Mouse (Mus musculus): Measurements from ENCODE around the gene Gabbr2. TPM values are rescaled to one million over a fixed set of nuclear protein-coding genes. Genes with fewer than 3 reads are reported as not detected.

The Gabbr2 gene
- polyA plus RNA-seq (2014; fragmentation: Nextera tagmentation; extraction: Ambion mirVana): 0.54 and 0.71 TPM in 2 replicates

- Histone ChIP-seq H3K27me3 (ENCODE audit: control insufficient read depth, insufficient read depth, low read length) (peaks cover 56% of the 10 kb centered on the region), H3K4me3 (ENCODE audit: low read depth, low read length) (peak within 1 kb of the TSS; percentile 59), H3K9me3 (ENCODE audit: control insufficient read depth, low read length) (no peaks in the 10 kb centered on the region), H3K9ac (ENCODE audit: low read depth, low read length) (peak within 1 kb of the TSS; percentile 56), H3K4me2 (replicated peaks; ENCODE audit: low read depth, low read length) (peak within 1 kb of the TSS; percentile 97), H3K27ac (ENCODE audit: low read depth, low read length) (peak within 1 kb of the TSS; percentile 65), H3K36me3 (ENCODE audit: control insufficient read depth, insufficient read depth, low read length) (no peaks in the 10 kb centered on the region), H3K4me1 (replicated peaks; ENCODE audit: control insufficient read depth, insufficient read depth, low read length) (peaks cover 7% of the 10 kb centered on the region; the same call in 1 of the 2 replicates)
- ATAC-seq (ENCODE audit: low FRiP score) (peak; percentile 75), DNase-seq (ENCODE audit: low spot score) (peak; percentile 68)
- 1% methylated on average over 55 of the region's 134 CpGs for WGBS
Observed at GRCm38 (mm10) chr4:46991016-46991958, at the start of gene Gabbr2. TSS of gene Gabbr2 (minus strand) at chr4:46991873.

GRCm38 (mm10) chr4:47039586-47039985 is 47.9 kb upstream of the Gabbr2 start:
- H3K27ac ChIP-seq (ENCODE audit: low read depth, low read length): no peak overlapping the region
- no peaks in the 10 kb centered on the region; the same call in 1 of the 2 replicates for H3K4me1 ChIP-seq (replicated peaks; ENCODE audit: control insufficient read depth, insufficient read depth, low read length)
- H3K4me3 ChIP-seq (ENCODE audit: low read depth, low read length): no peak overlapping the region
- no peak for ATAC-seq (ENCODE audit: low FRiP score)
- 93% methylated on average over 10 of the region's 10 CpGs for WGBS
- DNase-seq (ENCODE audit: low spot score): no peak
- H3K27me3 ChIP-seq (ENCODE audit: control insufficient read depth, insufficient read depth, low read length): no peaks in the 10 kb centered on the region
- H3K9ac ChIP-seq (ENCODE audit: low read depth, low read length): no peak overlapping the region
- no peaks in the 10 kb centered on the region for H3K36me3 ChIP-seq (ENCODE audit: control insufficient read depth, insufficient read depth, low read length)
- H3K4me2 ChIP-seq (replicated peaks; ENCODE audit: low read depth, low read length): no peak overlapping the region
- no peaks in the 10 kb centered on the region for H3K9me3 ChIP-seq (ENCODE audit: control insufficient read depth, low read length)

GRCm38 (mm10) chr4:47037321-47037657 is 45.6 kb upstream of the Gabbr2 start:
- Histone ChIP-seq H3K4me1 (replicated peaks; ENCODE audit: control insufficient read depth, insufficient read depth, low read length) (no peaks in the 10 kb centered on the region; the same call in 1 of the 2 replicates), H3K9me3 (ENCODE audit: control insufficient read depth, low read length) (no peaks in the 10 kb centered on the region), H3K4me2 (replicated peaks; ENCODE audit: low read depth, low read length) (no peak overlapping the region), H3K36me3 (ENCODE audit: control insufficient read depth, insufficient read depth, low read length) (no peaks in the 10 kb centered on the region), H3K27me3 (ENCODE audit: control insufficient read depth, insufficient read depth, low read length) (no peaks in the 10 kb centered on the region), H3K9ac (ENCODE audit: low read depth, low read length) (no peak overlapping the region), H3K4me3 (ENCODE audit: low read depth, low read length) (no peak overlapping the region), H3K27ac (ENCODE audit: low read depth, low read length) (no peak overlapping the region)
- ATAC-seq (ENCODE audit: low FRiP score) (peak; percentile 36; the same call in 1 of the 2 replicates), DNase-seq (ENCODE audit: low spot score) (peak; percentile 88)
- 14% methylated on average over 5 of the region's 5 CpGs for WGBS

GRCm38 (mm10) chr4:47036486-47037320 is 45.0 kb upstream of the Gabbr2 start:
- no peak overlapping the region for H3K27ac ChIP-seq (ENCODE audit: low read depth, low read length)
- 61% methylated on average over 13 of the region's 13 CpGs for WGBS
- H3K27me3 ChIP-seq (ENCODE audit: control insufficient read depth, insufficient read depth, low read length): no peaks in the 10 kb centered on the region
- H3K4me3 ChIP-seq (ENCODE audit: low read depth, low read length): no peak overlapping the region
- DNase-seq (ENCODE audit: low spot score): no peak
- H3K36me3 ChIP-seq (ENCODE audit: control insufficient read depth, insufficient read depth, low read length): no peaks in the 10 kb centered on the region
- 0 out of 2 replicates have a peak, but pooled peaks have one; percentile 7 for ATAC-seq (ENCODE audit: low FRiP score)
- no peaks in the 10 kb centered on the region; the same call in 1 of the 2 replicates for H3K4me1 ChIP-seq (replicated peaks; ENCODE audit: control insufficient read depth, insufficient read depth, low read length)
- no peak overlapping the region for H3K9ac ChIP-seq (ENCODE audit: low read depth, low read length)
- no peaks in the 10 kb centered on the region for H3K9me3 ChIP-seq (ENCODE audit: control insufficient read depth, low read length)
- H3K4me2 ChIP-seq (replicated peaks; ENCODE audit: low read depth, low read length): no peak overlapping the region

- no peaks in the 10 kb centered on the region; the same call in 1 of the 2 replicates for H3K4me1 ChIP-seq (replicated peaks; ENCODE audit: control insufficient read depth, insufficient read depth, low read length)
- DNase-seq (ENCODE audit: low spot score) (peak; percentile 20), ATAC-seq (ENCODE audit: low FRiP score) (0 out of 2 replicates have a peak, but pooled peaks have one; percentile 20)
- no peaks in the 10 kb centered on the region for H3K36me3 ChIP-seq (ENCODE audit: control insufficient read depth, insufficient read depth, low read length)
- H3K4me3 ChIP-seq (ENCODE audit: low read depth, low read length): no peak overlapping the region
- no peaks in the 10 kb centered on the region for H3K27me3 ChIP-seq (ENCODE audit: control insufficient read depth, insufficient read depth, low read length)
- 71% methylated on average over 14 of the region's 14 CpGs for WGBS
- H3K27ac ChIP-seq (ENCODE audit: low read depth, low read length): no peak overlapping the region
- no peak overlapping the region for H3K4me2 ChIP-seq (replicated peaks; ENCODE audit: low read depth, low read length)
- no peaks in the 10 kb centered on the region for H3K9me3 ChIP-seq (ENCODE audit: control insufficient read depth, low read length)
- H3K9ac ChIP-seq (ENCODE audit: low read depth, low read length): no peak overlapping the region
Observed at GRCm38 (mm10) chr4:47035536-47035935, 43.9 kb upstream of the Gabbr2 start.

GRCm38 (mm10) chr4:47032171-47032570 is 40.5 kb upstream of the Gabbr2 start:
- 87% methylated on average over 8 of the region's 8 CpGs for WGBS
- H3K27ac ChIP-seq (ENCODE audit: low read depth, low read length): no peak overlapping the region
- no peak for ATAC-seq (ENCODE audit: low FRiP score)

GRCm38 (mm10) chr4:47028791-47029190 is 37.1 kb upstream of the Gabbr2 start:
- no peak for ATAC-seq (ENCODE audit: low FRiP score)
- WGBS: 81% methylated on average over 5 of the region's 5 CpGs

More at GRCm38 (mm10) chr4:47032171-47032570, 40.5 kb upstream of the Gabbr2 start:
- Histone ChIP-seq H3K4me1 (replicated peaks; ENCODE audit: control insufficient read depth, insufficient read depth, low read length) (no peaks in the 10 kb centered on the region; the same call in 1 of the 2 replicates), H3K9ac (ENCODE audit: low read depth, low read length) (no peak overlapping the region), H3K4me3 (ENCODE audit: low read depth, low read length) (no peak overlapping the region), H3K9me3 (ENCODE audit: control insufficient read depth, low read length) (no peaks in the 10 kb centered on the region), H3K27me3 (ENCODE audit: control insufficient read depth, insufficient read depth, low read length) (no peaks in the 10 kb centered on the region), H3K4me2 (replicated peaks; ENCODE audit: low read depth, low read length) (no peak overlapping the region), H3K36me3 (ENCODE audit: control insufficient read depth, insufficient read depth, low read length) (no peaks in the 10 kb centered on the region)
- no peak for DNase-seq (ENCODE audit: low spot score)

GRCm38 (mm10) chr4:47023949-47024348 is 32.3 kb upstream of the Gabbr2 start:
- Histone ChIP-seq H3K4me3 (ENCODE audit: low read depth, low read length) (no peak overlapping the region), H3K9ac (ENCODE audit: low read depth, low read length) (no peak overlapping the region), H3K27me3 (ENCODE audit: control insufficient read depth, insufficient read depth, low read length) (no peaks in the 10 kb centered on the region), H3K4me1 (replicated peaks; ENCODE audit: control insufficient read depth, insufficient read depth, low read length) (no peaks in the 10 kb centered on the region), H3K27ac (ENCODE audit: low read depth, low read length) (no peak overlapping the region), H3K4me2 (replicated peaks; ENCODE audit: low read depth, low read length) (no peak overlapping the region), H3K9me3 (ENCODE audit: control insufficient read depth, low read length) (no peaks in the 10 kb centered on the region), H3K36me3 (ENCODE audit: control insufficient read depth, insufficient read depth, low read length) (no peaks in the 10 kb centered on the region)
- 76% methylated on average over 6 of the region's 6 CpGs for WGBS
- ATAC-seq (ENCODE audit: low FRiP score): no peak
- DNase-seq (ENCODE audit: low spot score): no peak

More at GRCm38 (mm10) chr4:47028791-47029190, 37.1 kb upstream of the Gabbr2 start:
- no peak for DNase-seq (ENCODE audit: low spot score)
- H3K4me2 ChIP-seq (replicated peaks; ENCODE audit: low read depth, low read length): no peak overlapping the region
- no peaks in the 10 kb centered on the region for H3K36me3 ChIP-seq (ENCODE audit: control insufficient read depth, insufficient read depth, low read length)
- H3K27ac ChIP-seq (ENCODE audit: low read depth, low read length): no peak overlapping the region
- no peaks in the 10 kb centered on the region for H3K9me3 ChIP-seq (ENCODE audit: control insufficient read depth, low read length)
- H3K4me1 ChIP-seq (replicated peaks; ENCODE audit: control insufficient read depth, insufficient read depth, low read length): no peaks in the 10 kb centered on the region
- no peaks in the 10 kb centered on the region for H3K27me3 ChIP-seq (ENCODE audit: control insufficient read depth, insufficient read depth, low read length)
- H3K4me3 ChIP-seq (ENCODE audit: low read depth, low read length): no peak overlapping the region
- H3K9ac ChIP-seq (ENCODE audit: low read depth, low read length): no peak overlapping the region

Measured in hindbrain, embryonic 11.5 days (tissue).